Mouse (Mus musculus) brain, embryonic 14.5 days (tissue): Measurements from ENCODE around the gene Mvd.

Experiments used
- CTCF ChIP-seq: fragments of 200-500 bp; IDR thresholded peaks from 2 replicates; pipeline ENCODE4 v1.5.1; 2012; ENCODE audit warnings: inconsistent platforms, mild to moderate bottlenecking, moderate library complexity, borderline replicate concordance; ENCODE audit not compliant: insufficient read depth, insufficient read length; ENCODE audit errors: extremely low read depth
- POLR2A ChIP-seq: fragments of 200-500 bp; IDR thresholded peaks from 2 replicates; pipeline ENCODE4 v1.6.1; 2012; ENCODE audit warnings: mild to moderate bottlenecking, inconsistent platforms, borderline replicate concordance; ENCODE audit not compliant: poor library complexity, insufficient read depth, insufficient read length, severe bottlenecking; ENCODE audit errors: extremely low read depth

- TF ChIP-seq CTCF (no peak), POLR2A (no peak)
Observed at GRCm38 (mm10) chr8:122395291-122395690, 47.9 kb downstream of the Mvd start.
